Mouse (Mus musculus) heart, embryonic 12.5 days (tissue): ENCODE measurements around the gene Perp. TPM values are rescaled to one million over a fixed set of nuclear protein-coding genes. Genes with fewer than 3 reads are reported as not detected.

Source experiments
- ATAC-seq: fragments of 200-750 bp; cut with Nextera tagmentation; 2 replicates; pipeline ENCODE4 v1.8.0; 2017; ENCODE audit warnings: moderate TSS enrichment, moderate library complexity; ENCODE audit not compliant: insufficient number of reproducible peaks, low FRiP score
- H3K27ac ChIP-seq: fragments of 300-500 bp; sonication (generic); 2 replicates; pipeline ENCODE4 v1.5.1; 2016; ENCODE audit warnings: mild to moderate bottlenecking, moderate library complexity; ENCODE audit not compliant: poor library complexity, severe bottlenecking
- H3K27me3 ChIP-seq: fragments of 300-500 bp; sonication (generic); replicated peaks from 2 replicates; pipeline ENCODE4 v1.6.1; 2016; ENCODE audit warnings: mild to moderate bottlenecking, moderate library complexity
- H3K36me3 ChIP-seq: fragments of 300-500 bp; sonication (generic); 2 replicates; pipeline ENCODE4 v1.6.1; 2016; ENCODE audit warnings: mild to moderate bottlenecking, moderate library complexity
- H3K4me1 ChIP-seq: fragments of 300-500 bp; sonication (generic); replicated peaks from 2 replicates; pipeline ENCODE4 v1.6.1; 2016; ENCODE audit warnings: mild to moderate bottlenecking
- H3K4me2 ChIP-seq: fragments of 300-500 bp; sonication (generic); 2 replicates; pipeline ENCODE4 v1.6.1; 2016; ENCODE audit warnings: mild to moderate bottlenecking, moderate library complexity
- H3K4me3 ChIP-seq: fragments of 300-500 bp; sonication (generic); 2 replicates; pipeline ENCODE4 v1.5.1; 2016; ENCODE audit warnings: mild to moderate bottlenecking
- H3K9ac ChIP-seq: fragments of 300-500 bp; sonication (generic); 2 replicates; pipeline ENCODE4 v1.6.1; 2016; ENCODE audit warnings: mild to moderate bottlenecking, moderate library complexity
- H3K9me3 ChIP-seq: fragments of 300-500 bp; sonication (generic); replicated peaks from 2 replicates; pipeline ENCODE4 v1.6.1; 2016; ENCODE audit warnings: mild to moderate bottlenecking, moderate library complexity
- WGBS: fragments of 180-500 bp; shearing (Covaris S2); methylation state at CpG from one replicate; pipeline ENCODE4 v1.1.7; 2016; 5-methylcytosine and 5-hydroxymethylcytosine counted together
- polyA plus RNA-seq: library from polyadenylated mRNA; unstranded; fragments of >200 nt; fragmentation: Nextera tagmentation; extraction: Ambion mirVana; gene quantifications from 2 replicates; pipeline ENCODE4 v1.2.1, GENCODE M21; 2016

Gene Perp
- polyA plus RNA-seq, 1 experiment from 2014 or later: 106 TPM

- Histone ChIP-seq H3K27me3 (no peaks in the 10 kb centered on the region), H3K4me2 (no peak overlapping the region), H3K9ac (no peak overlapping the region), H3K36me3 (no peaks in the 10 kb centered on the region), H3K4me1 (peaks cover 13% of the 10 kb centered on the region), H3K9me3 (0 out of 2 replicates have a peak, but pooled peaks cover 2% of the 10 kb centered on the region), H3K27ac (no peak overlapping the region), H3K4me3 (no peak overlapping the region)
- 44% methylated on average over 1 of the region's 1 CpGs for WGBS
- no peak for ATAC-seq
Measured at GRCm38 (mm10) chr10:18892102-18892501, 47.3 kb downstream of the Perp start.

GRCm38 (mm10) chr10:18894259-18895166, 49.7 kb downstream of the Perp start:
- H3K4me2 ChIP-seq: no peak overlapping the region
- H3K9me3 ChIP-seq: 0 out of 2 replicates have a peak, but pooled peaks cover 2% of the 10 kb centered on the region
- H3K27ac ChIP-seq: no peak overlapping the region
- no peaks in the 10 kb centered on the region for H3K36me3 ChIP-seq
- WGBS: 48% methylated on average over 6 of the region's 6 CpGs
- no peak overlapping the region for H3K9ac ChIP-seq
- ATAC-seq: no peak
- no peak overlapping the region for H3K4me3 ChIP-seq
- H3K4me1 ChIP-seq: 0 out of 2 replicates have a peak, but pooled peaks cover 5% of the 10 kb centered on the region
- H3K27me3 ChIP-seq: no peaks in the 10 kb centered on the region

- Histone ChIP-seq H3K9ac (no peak overlapping the region), H3K27me3 (no peaks in the 10 kb centered on the region), H3K4me3 (no peak overlapping the region), H3K36me3 (no peaks in the 10 kb centered on the region), H3K4me1 (peaks cover 4% of the 10 kb centered on the region; the same call in 1 of the 2 replicates), H3K4me2 (no peak overlapping the region), H3K9me3 (no peaks in the 10 kb centered on the region), H3K27ac (no peak overlapping the region)
- ATAC-seq: no peak
- WGBS: 14% methylated on average over 6 of the region's 6 CpGs
Measured at GRCm38 (mm10) chr10:18904108-18904507, 59.3 kb downstream of the Perp start.

Other genes starting within 250 kb of the Perp start
- gene Arfgef3, start 101.1 kb upstream of the Perp start, polyA plus RNA-seq: 0.57 and 0.69 TPM in 2 replicates
- gene Gm4922, start 58.2 kb upstream of the Perp start, polyA plus RNA-seq: not detected in 2 replicates
- gene Tnfaip3, start 170.6 kb downstream of the Perp start, polyA plus RNA-seq: 3.3 and 3.9 TPM in 2 replicates